Mouse (Mus musculus): ENCODE data around the gene Ethe1. TPM values are rescaled to one million over a fixed set of nuclear protein-coding genes. Genes with fewer than 3 reads are reported as not detected.

Ethe1 gene
- total RNA-seq, 2 experiments from 2014 or later: 16.1 to 17.5 TPM

GRCm38 (mm10) chr7:24574224-24574796, 13.0 kb upstream of the Ethe1 start:
- intact Hi-C loops (cut with DNase I): no loop called here
- no peak for DNase-seq

- no peak for DNase-seq
- intact Hi-C loops (cut with DNase I): no loop called here
Observed at GRCm38 (mm10) chr7:24577811-24578210, 9.5 kb upstream of the Ethe1 start.

- intact Hi-C loops (cut with DNase I): no loop called here
- no peak for DNase-seq
Observed at GRCm38 (mm10) chr7:24584876-24585275, 2.5 kb upstream of the Ethe1 start.

GRCm38 (mm10) chr7:24585995-24586394, 1.3 kb upstream of the Ethe1 start:
- DNase-seq: no peak
- intact Hi-C loops (cut with DNase I): no loop called here

GRCm38 (mm10) chr7:24586828-24587227, 515 bp upstream of the Ethe1 start:
- DNase-seq: peak; percentile 30
- intact Hi-C loops (cut with DNase I): no loop called here

- intact Hi-C loops (cut with DNase I): no loop called here
- no peak for DNase-seq
Observed at GRCm38 (mm10) chr7:24588336-24588735, 993 bp downstream of the Ethe1 start.

- no peak for DNase-seq
- intact Hi-C loops (cut with DNase I): no loop called here
Observed at GRCm38 (mm10) chr7:24591735-24592134, 4.4 kb downstream of the Ethe1 start.

GRCm38 (mm10) chr7:24592163-24592562, 4.8 kb downstream of the Ethe1 start:
- DNase-seq: no peak
- intact Hi-C loops (cut with DNase I): no loop called here

- no peak for DNase-seq
- intact Hi-C loops (cut with DNase I): no loop called here
Observed at GRCm38 (mm10) chr7:24592781-24593180, 5.4 kb downstream of the Ethe1 start.

- intact Hi-C loops (cut with DNase I): no loop called here
- DNase-seq: peak; percentile 69
Observed at GRCm38 (mm10) chr7:24593621-24594308, 6.4 kb downstream of the Ethe1 start.

GRCm38 (mm10) chr7:24594309-24594803, 7.0 kb downstream of the Ethe1 start:
- DNase-seq: no peak
- intact Hi-C loops (cut with DNase I): no loop called here

GRCm38 (mm10) chr7:24595464-24595863, 8.1 kb downstream of the Ethe1 start:
- intact Hi-C loops (cut with DNase I): no loop called here
- DNase-seq: no peak

- no peak for DNase-seq
- intact Hi-C loops (cut with DNase I): no loop called here
Observed at GRCm38 (mm10) chr7:24598121-24598520, 10.8 kb downstream of the Ethe1 start.

- intact Hi-C loops (cut with DNase I): loop anchor here (5.0 kb wide), 2 partner anchors 43 to 63 kb away; no protein-coding TSS in a partner anchor
- DNase-seq: no peak
Observed at GRCm38 (mm10) chr7:24599211-24600067, 12.1 kb downstream of the Ethe1 start.

GRCm38 (mm10) chr7:24600941-24601597, 13.7 kb downstream of the Ethe1 start:
- intact Hi-C loops (cut with DNase I): loop anchor here (5.0 kb wide), 2 partner anchors 41 to 61 kb away; no protein-coding TSS in a partner anchor
- DNase-seq: peak; percentile 98

GRCm38 (mm10) chr7:24605561-24605960, 18.2 kb downstream of the Ethe1 start:
- intact Hi-C loops (cut with DNase I): no loop called here
- DNase-seq: no peak

GRCm38 (mm10) chr7:24606046-24606445, 18.7 kb downstream of the Ethe1 start:
- no peak for DNase-seq
- intact Hi-C loops (cut with DNase I): no loop called here

- DNase-seq: peak; percentile 23
Observed at GRCm38 (mm10) chr7:24608017-24608416, 20.7 kb downstream of the Ethe1 start.

GRCm38 (mm10) chr7:24608561-24608960, 21.2 kb downstream of the Ethe1 start:
- DNase-seq: no peak
- intact Hi-C loops (cut with DNase I): no loop called here

More at GRCm38 (mm10) chr7:24608017-24608416, 20.7 kb downstream of the Ethe1 start:
- intact Hi-C loops (cut with DNase I): no loop called here

- DNase-seq: no peak
- intact Hi-C loops (cut with DNase I): no loop called here
Observed at GRCm38 (mm10) chr7:24610144-24610878, 23.0 kb downstream of the Ethe1 start, which contains the start of gene Phldb3. TSS of gene Phldb3 (plus strand) at chr7:24610763.
